Mouse (Mus musculus) erythroblast, embryonic 14.5 days (primary cell): ENCODE results near the gene Fscn3.

Experiments used
- GATA1 ChIP-seq: IDR thresholded peaks from 2 replicates; pipeline ENCODE4 v1.6.1; 2012; ENCODE audit warnings: low read length, inconsistent platforms, mixed read lengths
- TAL1 ChIP-seq: IDR thresholded peaks from 3 replicates; pipeline ENCODE4 v1.6.1; 2012; ENCODE audit warnings: low read length, inconsistent platforms, mixed read lengths

DNA sequence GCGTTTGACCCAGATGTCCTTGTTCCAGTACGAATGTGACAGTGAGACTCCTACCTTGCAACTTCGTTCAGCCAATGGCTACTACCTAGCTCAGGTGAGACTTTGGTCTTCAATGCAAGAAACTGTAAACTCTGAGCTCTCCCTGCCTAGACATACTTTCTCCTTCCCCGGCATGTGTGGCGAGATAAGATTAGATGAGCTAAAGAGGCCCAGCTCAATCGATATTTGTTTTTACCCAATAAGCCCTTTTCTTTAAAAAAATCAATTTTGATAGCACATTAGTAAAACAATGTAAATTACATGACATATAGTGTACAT lies 3.9 kb downstream of the Fscn3 start:
- TF ChIP-seq GATA1 = no peak
- no peak for TF ChIP-seq TAL1
